17 mouse cellular contexts compared by ENCODE assay signal in genomic region chr14:31559216-31559615, GRCm38 (mm10). TPM values are rescaled to one million over a fixed set of nuclear protein-coding genes. Genes with fewer than 3 reads are reported as not detected.
"Had no signal": no experiment of that assay in that cellular context is flagged by ENCODE, and none has a peak within 500 bp of the region (broad histone marks: within the 10 kb centered on the region; RNA-seq: fewer than 3 reads in every experiment).

No protein-coding gene starts in this region.

- DNase-seq: kidney, adult 8-10 months; kidney, postnatal 36 days; layer of hippocampus, adult 9-11 months; liver; liver, embryonic 13.5 days; liver, postnatal 0 days; right cerebral cortex, postnatal 14 days; thymus, postnatal 4 days had no signal

- H3K27ac ChIP-seq: kidney, postnatal 0 days; limb, embryonic 12.5 days; liver, embryonic 13.5 days; midbrain, embryonic 10.5 days; midbrain, embryonic 15.5 days; neural tube, embryonic 13.5 days; stomach, embryonic 15.5 days had no signal

- H3K9ac ChIP-seq: limb, embryonic 12.5 days; liver, embryonic 13.5 days; liver, postnatal 0 days; midbrain, embryonic 15.5 days; neural tube, embryonic 13.5 days; stomach, embryonic 15.5 days had no signal

- ATAC-seq: hindbrain, embryonic 16.5 days; inflammation-experienced regulatory T-cells, adult 6 months; intestine, postnatal 0 days; liver, postnatal 0 days; midbrain, embryonic 15.5 days had no signal

- H3K4me1 ChIP-seq: liver, embryonic 13.5 days; midbrain, embryonic 15.5 days had no signal

- H3K4me2 ChIP-seq: limb, embryonic 12.5 days; liver, embryonic 13.5 days; midbrain, embryonic 15.5 days; neural tube, embryonic 13.5 days; stomach, embryonic 15.5 days had no signal

- H3K4me3 ChIP-seq: limb, embryonic 12.5 days; liver, embryonic 13.5 days; midbrain, embryonic 10.5 days; midbrain, embryonic 15.5 days; neural tube, embryonic 13.5 days; stomach, embryonic 15.5 days had no signal

- H3K27me3 ChIP-seq: limb, embryonic 12.5 days; midbrain, embryonic 15.5 days; neural tube, embryonic 13.5 days; stomach, embryonic 15.5 days had no signal

- H3K9me3 ChIP-seq: limb, embryonic 12.5 days; liver, embryonic 13.5 days; midbrain, embryonic 10.5 days; midbrain, embryonic 15.5 days; neural tube, embryonic 13.5 days; stomach, embryonic 15.5 days had no signal

- H3K36me3 ChIP-seq: limb, embryonic 12.5 days; liver, embryonic 13.5 days; midbrain, embryonic 10.5 days; midbrain, embryonic 15.5 days; neural tube, embryonic 13.5 days; stomach, embryonic 15.5 days had no signal

RNA-seq across cellular contexts. Expression of gene Colq, which starts 31.9 kb away (rescaled TPM):
- polyA plus RNA-seq: midbrain, embryonic 15.5 days had no signal
